Mouse (Mus musculus) embryonic facial prominence, embryonic 14.5 days (tissue): ENCODE measurements around the gene Rab27a. TPM values are rescaled to one million over a fixed set of nuclear protein-coding genes. Genes with fewer than 3 reads are reported as not detected.

Experiments
- ATAC-seq: fragments of 200-750 bp; cut with Nextera tagmentation; 2 replicates; pipeline ENCODE4 v1.8.0; 2017; ENCODE audit warnings: low read depth, moderate number of reproducible peaks, moderate TSS enrichment
- DNase-seq: peaks from one replicate; pipeline ENCODE4 v3.0.0-alpha.2; 2015; ENCODE audit warnings: low spot score
- H3K27ac ChIP-seq: fragments of 300-500 bp; sonication (generic); replicated peaks from 2 replicates; pipeline ENCODE4 v1.5.1; 2014; ENCODE audit warnings: low read depth, mild to moderate bottlenecking, low read length, moderate library complexity
- H3K27me3 ChIP-seq: fragments of 300-500 bp; sonication (generic); replicated peaks from 2 replicates; pipeline ENCODE4 v1.6.1; 2014; ENCODE audit warnings: low read length; ENCODE audit not compliant: control insufficient read depth, insufficient read depth
- H3K36me3 ChIP-seq: fragments of 300-500 bp; sonication (generic); 2 replicates; pipeline ENCODE4 v1.6.1; 2014; ENCODE audit warnings: low read length, mixed read lengths; ENCODE audit not compliant: control insufficient read depth, insufficient read depth
- H3K4me1 ChIP-seq: fragments of 300-500 bp; sonication (generic); 2 replicates; pipeline ENCODE4 v1.6.1; 2014; ENCODE audit warnings: antibody characterized with exemption, low read length; ENCODE audit not compliant: control insufficient read depth, insufficient read depth
- H3K4me2 ChIP-seq: fragments of 300-500 bp; sonication (generic); 2 replicates; pipeline ENCODE4 v1.6.1; 2014; ENCODE audit warnings: low read depth, mild to moderate bottlenecking, low read length, moderate library complexity, mixed read lengths
- H3K4me3 ChIP-seq: fragments of 300-500 bp; sonication (generic); 2 replicates; pipeline ENCODE4 v1.5.1; 2014; ENCODE audit warnings: low read depth, mild to moderate bottlenecking, low read length
- H3K9ac ChIP-seq: fragments of 300-500 bp; sonication (generic); 2 replicates; pipeline ENCODE4 v1.6.1; 2014; ENCODE audit warnings: low read depth, mild to moderate bottlenecking, low read length, moderate library complexity, mixed read lengths
- H3K9me3 ChIP-seq: fragments of 300-500 bp; sonication (generic); 2 replicates; pipeline ENCODE4 v1.6.1; 2016; ENCODE audit warnings: low read length; ENCODE audit not compliant: control insufficient read depth
- WGBS: fragments of 180-500 bp; shearing (Covaris S2); extraction: QIAGEN DNeasy Blood & Tissue Kit; methylation state at CpG from one replicate; pipeline ENCODE4 v1.1.7; 2014; 5-methylcytosine and 5-hydroxymethylcytosine counted together
- polyA plus RNA-seq: library from polyadenylated mRNA; unstranded; fragments of >200 nt; fragmentation: Nextera tagmentation; extraction: Ambion mirVana; gene quantifications from 2 replicates; pipeline ENCODE4 v1.2.1, GENCODE M21; 2014

The Rab27a gene
- polyA plus RNA-seq, 1 experiment from 2014 or later, result 2.1 TPM

GRCm38 (mm10) chr9:73006175-73006574 lies 38.5 kb upstream of the Rab27a start:
- H3K9ac ChIP-seq, result no peak overlapping the region
- no peak overlapping the region for H3K4me2 ChIP-seq
- no peak overlapping the region for H3K4me3 ChIP-seq
- no peak for DNase-seq
- H3K27ac ChIP-seq, result no peak overlapping the region
- no peaks in the 10 kb centered on the region for H3K27me3 ChIP-seq
- H3K36me3 ChIP-seq, result peaks cover 36% of the 10 kb centered on the region
- no peaks in the 10 kb centered on the region for H3K9me3 ChIP-seq
- 95% methylated on average over 3 of the region's 3 CpGs for WGBS
- H3K4me1 ChIP-seq, result no peaks in the 10 kb centered on the region
- ATAC-seq, result no peak

GRCm38 (mm10) chr9:73008384-73008783 lies 36.3 kb upstream of the Rab27a start:
- ATAC-seq, result no peak
- no peak overlapping the region for H3K27ac ChIP-seq

GRCm38 (mm10) chr9:73012629-73013028 lies 32.0 kb upstream of the Rab27a start:
- 89% methylated on average over 4 of the region's 4 CpGs for WGBS
- H3K9me3 ChIP-seq, result no peaks in the 10 kb centered on the region

More at GRCm38 (mm10) chr9:73008384-73008783, 36.3 kb upstream of the Rab27a start:
- no peak overlapping the region for H3K4me2 ChIP-seq
- no peak overlapping the region for H3K9ac ChIP-seq
- H3K36me3 ChIP-seq, result peaks cover 44% of the 10 kb centered on the region
- no peaks in the 10 kb centered on the region for H3K9me3 ChIP-seq
- no peaks in the 10 kb centered on the region for H3K27me3 ChIP-seq
- H3K4me3 ChIP-seq, result no peak overlapping the region
- H3K4me1 ChIP-seq, result no peaks in the 10 kb centered on the region
- 73% methylated on average over 3 of the region's 3 CpGs for WGBS
- no peak for DNase-seq

GRCm38 (mm10) chr9:73014724-73015123 lies 29.9 kb upstream of the Rab27a start:
- H3K36me3 ChIP-seq, result peaks cover 80% of the 10 kb centered on the region
- WGBS, result 81% methylated on average over 13 of the region's 13 CpGs
- ATAC-seq, result no peak

More at GRCm38 (mm10) chr9:73012629-73013028, 32.0 kb upstream of the Rab27a start:
- no peak overlapping the region for H3K4me3 ChIP-seq
- H3K27me3 ChIP-seq, result no peaks in the 10 kb centered on the region
- H3K27ac ChIP-seq, result no peak overlapping the region
- ATAC-seq (no peak), DNase-seq (no peak)
- no peak overlapping the region for H3K9ac ChIP-seq
- H3K36me3 ChIP-seq, result peaks cover 66% of the 10 kb centered on the region
- no peaks in the 10 kb centered on the region for H3K4me1 ChIP-seq
- no peak overlapping the region for H3K4me2 ChIP-seq

GRCm38 (mm10) chr9:73019841-73020240 lies 24.8 kb upstream of the Rab27a start:
- no peak overlapping the region for H3K4me2 ChIP-seq
- peaks cover 69% of the 10 kb centered on the region for H3K36me3 ChIP-seq
- H3K9me3 ChIP-seq, result no peaks in the 10 kb centered on the region
- no peaks in the 10 kb centered on the region for H3K4me1 ChIP-seq
- H3K27ac ChIP-seq, result no peak overlapping the region
- no peak for ATAC-seq
- H3K9ac ChIP-seq, result no peak overlapping the region
- WGBS, result 91% methylated on average over 10 of the region's 10 CpGs
- no peak overlapping the region for H3K4me3 ChIP-seq
- no peaks in the 10 kb centered on the region for H3K27me3 ChIP-seq
- DNase-seq, result no peak

More at GRCm38 (mm10) chr9:73014724-73015123, 29.9 kb upstream of the Rab27a start:
- no peaks in the 10 kb centered on the region for H3K9me3 ChIP-seq
- no peak for DNase-seq
- H3K27ac ChIP-seq, result no peak overlapping the region
- H3K4me3 ChIP-seq, result no peak overlapping the region
- H3K9ac ChIP-seq, result no peak overlapping the region
- H3K27me3 ChIP-seq, result no peaks in the 10 kb centered on the region
- H3K4me2 ChIP-seq, result no peak overlapping the region
- no peaks in the 10 kb centered on the region for H3K4me1 ChIP-seq

GRCm38 (mm10) chr9:73020566-73021097 lies 24.0 kb upstream of the Rab27a start:
- no peak overlapping the region for H3K4me2 ChIP-seq
- no peaks in the 10 kb centered on the region for H3K4me1 ChIP-seq
- ATAC-seq (no peak), DNase-seq (no peak)
- 97% methylated on average over 5 of the region's 5 CpGs for WGBS
- no peaks in the 10 kb centered on the region for H3K9me3 ChIP-seq
- no peak overlapping the region for H3K27ac ChIP-seq
- H3K36me3 ChIP-seq, result peaks cover 61% of the 10 kb centered on the region
- H3K4me3 ChIP-seq, result no peak overlapping the region
- no peak overlapping the region for H3K9ac ChIP-seq
- H3K27me3 ChIP-seq, result no peaks in the 10 kb centered on the region

GRCm38 (mm10) chr9:73025818-73026636 lies 18.6 kb upstream of the Rab27a start:
- WGBS, result 31% methylated on average over 16 of the region's 17 CpGs

GRCm38 (mm10) chr9:73030443-73030842 lies 14.2 kb upstream of the Rab27a start:
- H3K27ac ChIP-seq, result no peak overlapping the region
- H3K36me3 ChIP-seq, result peaks cover 49% of the 10 kb centered on the region
- DNase-seq (no peak), ATAC-seq (no peak)
- H3K4me3 ChIP-seq, result no peak overlapping the region
- H3K9me3 ChIP-seq, result no peaks in the 10 kb centered on the region
- no peak overlapping the region for H3K4me2 ChIP-seq
- H3K4me1 ChIP-seq, result no peaks in the 10 kb centered on the region
- no peak overlapping the region for H3K9ac ChIP-seq
- 94% methylated on average over 1 of the region's 1 CpGs for WGBS
- H3K27me3 ChIP-seq, result no peaks in the 10 kb centered on the region

More at GRCm38 (mm10) chr9:73025818-73026636, 18.6 kb upstream of the Rab27a start:
- peak overlapping the region; percentile 29 for H3K4me2 ChIP-seq
- no peaks in the 10 kb centered on the region for H3K4me1 ChIP-seq
- no peak overlapping the region; the same call in 1 of the 2 replicates for H3K4me3 ChIP-seq
- H3K9ac ChIP-seq, result peak overlapping the region; percentile 35; the same call in 1 of the 2 replicates
- H3K9me3 ChIP-seq, result no peaks in the 10 kb centered on the region
- H3K27ac ChIP-seq, result no peak overlapping the region
- H3K27me3 ChIP-seq, result no peaks in the 10 kb centered on the region
- ATAC-seq, result peak; percentile 22; the same call in 1 of the 2 replicates
- DNase-seq, result no peak
- H3K36me3 ChIP-seq, result peaks cover 30% of the 10 kb centered on the region; the same call in 1 of the 2 replicates
